Mouse (Mus musculus) R1 (cell line): ENCODE data around the gene Gm8138.
"Not testable (repeated sequence)": the region's sequence is repeated elsewhere in the genome, so short reads cannot be mapped to it uniquely, and the experiment has no call there.

Experiments used
- DNase-seq: peaks from one replicate; pipeline ENCODE4 v3.0.0-alpha.2; 2018; ENCODE audit warnings: low read depth, low spot score

Gm8138 gene

GRCm38 (mm10) chr14:43416250-43416649, at the start of gene Gm8138:
Gm8138 (minus strand) TSS chr14:43416350.
- DNase-seq: not testable (repeated sequence)

- peak; percentile 55 for DNase-seq
Measured at GRCm38 (mm10) chr14:43361713-43362112, 54.4 kb downstream of the Gm8138 start.
